Mouse (Mus musculus): ENCODE data around the gene Wdr91. TPM values are rescaled to one million over a fixed set of nuclear protein-coding genes. Genes with fewer than 3 reads are reported as not detected.

Wdr91 gene
- polyA plus RNA-seq, 1 experiment from 2014 or later, result 14.3 TPM

GRCm38 (mm10) chr6:34939451-34939850 is 28.8 kb upstream of the Wdr91 start:
- H3K4me1 ChIP-seq (replicated peaks), result no peaks in the 10 kb centered on the region
- H3K9me3 ChIP-seq, result no peaks in the 10 kb centered on the region
- 90% methylated on average over 8 of the region's 8 CpGs for WGBS
- no peak overlapping the region for H3K4me3 ChIP-seq
- H3K27ac ChIP-seq (replicated peaks), result no peak overlapping the region
- H3K36me3 ChIP-seq, result no peaks in the 10 kb centered on the region
- H3K27me3 ChIP-seq, result no peaks in the 10 kb centered on the region
- H3K4me2 ChIP-seq, result no peak overlapping the region
- H3K9ac ChIP-seq, result no peak overlapping the region
- no peak for ATAC-seq (ENCODE audit: low FRiP score, low read depth)

- no peak overlapping the region for H3K27ac ChIP-seq (replicated peaks)
- 57% methylated on average over 4 of the region's 4 CpGs for WGBS
- H3K4me1 ChIP-seq (replicated peaks), result no peaks in the 10 kb centered on the region
- no peaks in the 10 kb centered on the region for H3K36me3 ChIP-seq
- no peak overlapping the region for H3K4me2 ChIP-seq
- H3K4me3 ChIP-seq, result no peak overlapping the region
- no peak overlapping the region for H3K9ac ChIP-seq
- no peaks in the 10 kb centered on the region for H3K9me3 ChIP-seq
- no peak for ATAC-seq (ENCODE audit: low FRiP score, low read depth)
- no peaks in the 10 kb centered on the region for H3K27me3 ChIP-seq
These were observed 28.3 kb upstream of the Wdr91 start for GRCm38 (mm10) chr6:34938929-34939325.

- Histone ChIP-seq H3K4me2 (no peak overlapping the region), H3K9me3 (no peaks in the 10 kb centered on the region), H3K9ac (no peak overlapping the region), H3K4me1 (replicated peaks) (no peaks in the 10 kb centered on the region), H3K27me3 (no peaks in the 10 kb centered on the region), H3K4me3 (no peak overlapping the region), H3K27ac (replicated peaks) (no peak overlapping the region), H3K36me3 (no peaks in the 10 kb centered on the region)
- ATAC-seq (ENCODE audit: low FRiP score, low read depth), result no peak
- WGBS, result 74% methylated on average over 7 of the region's 7 CpGs
These were observed 27.7 kb upstream of the Wdr91 start for GRCm38 (mm10) chr6:34938280-34938928.

GRCm38 (mm10) chr6:34936743-34937142 is 26.1 kb upstream of the Wdr91 start:
- Histone ChIP-seq H3K27me3 (no peaks in the 10 kb centered on the region), H3K36me3 (no peaks in the 10 kb centered on the region), H3K9ac (no peak overlapping the region), H3K27ac (replicated peaks) (no peak overlapping the region), H3K4me3 (no peak overlapping the region), H3K4me2 (no peak overlapping the region), H3K9me3 (no peaks in the 10 kb centered on the region), H3K4me1 (replicated peaks) (no peaks in the 10 kb centered on the region)
- WGBS, result 71% methylated on average over 5 of the region's 5 CpGs
- ATAC-seq (ENCODE audit: low FRiP score, low read depth), result no peak

GRCm38 (mm10) chr6:34932633-34933032 is 22.0 kb upstream of the Wdr91 start:
- WGBS, result 96% methylated on average over 1 of the region's 1 CpGs
- no peaks in the 10 kb centered on the region for H3K9me3 ChIP-seq
- no peaks in the 10 kb centered on the region for H3K36me3 ChIP-seq
- ATAC-seq (ENCODE audit: low FRiP score, low read depth), result no peak
- H3K4me3 ChIP-seq, result no peak overlapping the region
- H3K9ac ChIP-seq, result no peak overlapping the region
- no peak overlapping the region for H3K4me2 ChIP-seq
- H3K27me3 ChIP-seq, result no peaks in the 10 kb centered on the region
- no peaks in the 10 kb centered on the region for H3K4me1 ChIP-seq (replicated peaks)
- H3K27ac ChIP-seq (replicated peaks), result no peak overlapping the region

- Histone ChIP-seq H3K36me3 (no peaks in the 10 kb centered on the region), H3K27ac (replicated peaks) (no peak overlapping the region), H3K4me3 (no peak overlapping the region), H3K9ac (no peak overlapping the region), H3K27me3 (no peaks in the 10 kb centered on the region), H3K4me1 (replicated peaks) (no peaks in the 10 kb centered on the region), H3K4me2 (no peak overlapping the region), H3K9me3 (no peaks in the 10 kb centered on the region)
- ATAC-seq (ENCODE audit: low FRiP score, low read depth), result no peak
- WGBS, result 94% methylated on average over 8 of the region's 8 CpGs
These were observed 16.9 kb upstream of the Wdr91 start for GRCm38 (mm10) chr6:34927594-34927993.

- H3K27ac ChIP-seq (replicated peaks), result no peak overlapping the region
- no peak for ATAC-seq (ENCODE audit: low FRiP score, low read depth)
- H3K9me3 ChIP-seq, result no peaks in the 10 kb centered on the region
- H3K27me3 ChIP-seq, result no peaks in the 10 kb centered on the region
- H3K9ac ChIP-seq, result no peak overlapping the region
- no peak overlapping the region for H3K4me2 ChIP-seq
- H3K4me1 ChIP-seq (replicated peaks), result no peaks in the 10 kb centered on the region
- H3K36me3 ChIP-seq, result no peaks in the 10 kb centered on the region
- 49% methylated on average over 4 of the region's 4 CpGs for WGBS
- H3K4me3 ChIP-seq, result no peak overlapping the region
These were observed 16.5 kb upstream of the Wdr91 start for GRCm38 (mm10) chr6:34927156-34927555.

- no peak for ATAC-seq (ENCODE audit: low FRiP score, low read depth)
- Histone ChIP-seq H3K4me3 (no peak overlapping the region), H3K4me2 (no peak overlapping the region), H3K9me3 (no peaks in the 10 kb centered on the region), H3K4me1 (replicated peaks) (no peaks in the 10 kb centered on the region), H3K36me3 (no peaks in the 10 kb centered on the region), H3K27ac (replicated peaks) (no peak overlapping the region), H3K9ac (no peak overlapping the region), H3K27me3 (no peaks in the 10 kb centered on the region)
- 62% methylated on average over 14 of the region's 14 CpGs for WGBS
These were observed 11.3 kb upstream of the Wdr91 start for GRCm38 (mm10) chr6:34921941-34922340.

GRCm38 (mm10) chr6:34920631-34921030 is 10.0 kb upstream of the Wdr91 start:
- H3K27ac ChIP-seq (replicated peaks), result no peak overlapping the region
- 96% methylated on average over 12 of the region's 12 CpGs for WGBS
- ATAC-seq (ENCODE audit: low FRiP score, low read depth), result no peak

GRCm38 (mm10) chr6:34919956-34920355 is 9.3 kb upstream of the Wdr91 start, which contains the start of gene Stra8:
Gene Stra8, plus strand, starts transcription at chr6:34920163.
- H3K36me3 ChIP-seq, result no peaks in the 10 kb centered on the region
- no peak within 1 kb of the TSS for H3K4me2 ChIP-seq
- H3K4me1 ChIP-seq (replicated peaks), result no peaks in the 10 kb centered on the region
- no peaks in the 10 kb centered on the region for H3K27me3 ChIP-seq
- 48% methylated on average over 10 of the region's 10 CpGs for WGBS
- H3K9me3 ChIP-seq, result no peaks in the 10 kb centered on the region
- H3K4me3 ChIP-seq, result no peak within 1 kb of the TSS
- no peak within 1 kb of the TSS for H3K27ac ChIP-seq (replicated peaks)
- ATAC-seq (ENCODE audit: low FRiP score, low read depth), result no peak
- H3K9ac ChIP-seq, result no peak within 1 kb of the TSS

More at GRCm38 (mm10) chr6:34920631-34921030, 10.0 kb upstream of the Wdr91 start:
- no peak overlapping the region for H3K9ac ChIP-seq
- no peaks in the 10 kb centered on the region for H3K36me3 ChIP-seq
- no peak overlapping the region for H3K4me2 ChIP-seq
- H3K9me3 ChIP-seq, result no peaks in the 10 kb centered on the region
- no peaks in the 10 kb centered on the region for H3K4me1 ChIP-seq (replicated peaks)
- H3K4me3 ChIP-seq, result no peak overlapping the region
- H3K27me3 ChIP-seq, result no peaks in the 10 kb centered on the region

- H3K27me3 ChIP-seq, result no peaks in the 10 kb centered on the region
- no peaks in the 10 kb centered on the region for H3K36me3 ChIP-seq
- H3K27ac ChIP-seq (replicated peaks), result no peak overlapping the region
- H3K4me2 ChIP-seq, result no peak overlapping the region
- ATAC-seq (ENCODE audit: low FRiP score, low read depth), result no peak
- WGBS, result 89% methylated on average over 7 of the region's 7 CpGs
- H3K9ac ChIP-seq, result no peak overlapping the region
- H3K9me3 ChIP-seq, result no peaks in the 10 kb centered on the region
- no peak overlapping the region for H3K4me3 ChIP-seq
- no peaks in the 10 kb centered on the region for H3K4me1 ChIP-seq (replicated peaks)
These were observed 8.5 kb upstream of the Wdr91 start for GRCm38 (mm10) chr6:34919146-34919545.

GRCm38 (mm10) chr6:34914462-34914861 is 3.8 kb upstream of the Wdr91 start:
- Histone ChIP-seq H3K4me3 (no peak overlapping the region), H3K4me2 (no peak overlapping the region), H3K27ac (replicated peaks) (no peak overlapping the region), H3K4me1 (replicated peaks) (peaks cover 6% of the 10 kb centered on the region), H3K9me3 (no peaks in the 10 kb centered on the region), H3K36me3 (no peaks in the 10 kb centered on the region), H3K9ac (no peak overlapping the region), H3K27me3 (no peaks in the 10 kb centered on the region)
- ATAC-seq (ENCODE audit: low FRiP score, low read depth), result no peak
- WGBS, result 89% methylated on average over 3 of the region's 3 CpGs
